Mouse (Mus musculus): ENCODE data around the gene Rbm14. TPM values are rescaled to one million over a fixed set of nuclear protein-coding genes. Genes with fewer than 3 reads are reported as not detected.
A peak's percentile ranks its signal among the peaks of the same experiment; 100 is the strongest.

Gene Rbm14
- polyA plus RNA-seq, 2 experiments: 69.8 to 69.9 TPM

- peaks cover 15% of the 10 kb centered on the region for H3K27me3 ChIP-seq (ENCODE audit: control insufficient read depth, insufficient read depth, low read length)
- ATAC-seq (ENCODE audit: low FRiP score, low read depth) (no peak), DNase-seq (ENCODE audit: low spot score) (no peak)
- H3K27ac ChIP-seq (replicated peaks; ENCODE audit: low read depth, low read length): no peak overlapping the region
- no peak overlapping the region for H3K4me3 ChIP-seq (replicated peaks; ENCODE audit: low read length)
- WGBS: 72% methylated on average over 2 of the region's 2 CpGs
- H3K4me2 ChIP-seq (replicated peaks; ENCODE audit: low read depth, low read length, severe bottlenecking): no peak overlapping the region
- no peaks in the 10 kb centered on the region for H3K9me3 ChIP-seq (ENCODE audit: control insufficient read depth, low read length)
- no peak overlapping the region for H3K9ac ChIP-seq (ENCODE audit: low read depth, low read length, severe bottlenecking)
- peaks cover 10% of the 10 kb centered on the region for H3K4me1 ChIP-seq (ENCODE audit: control insufficient read depth, insufficient read depth, low read length)
- no peak for TF ChIP-seq POLR2A (IDR thresholded peaks at IDR 0.05; ENCODE audit: borderline replicate concordance, extremely low read depth, insufficient read depth, insufficient read length)
- peaks cover 19% of the 10 kb centered on the region for H3K36me3 ChIP-seq (ENCODE audit: control insufficient read depth, insufficient read depth, low read length)
These were observed 24.7 kb upstream of the Rbm14 start for GRCm38 (mm10) chr19:4836096-4836495.

- WGBS: 78% methylated on average over 8 of the region's 8 CpGs
- H3K27ac ChIP-seq (replicated peaks; ENCODE audit: low read depth, low read length): no peak overlapping the region
- H3K36me3 ChIP-seq (ENCODE audit: control insufficient read depth, insufficient read depth, low read length): peaks cover 25% of the 10 kb centered on the region
- no peak for ATAC-seq (ENCODE audit: low FRiP score, low read depth)
- no peak overlapping the region for H3K9ac ChIP-seq (ENCODE audit: low read depth, low read length, severe bottlenecking)
- TF ChIP-seq POLR2A (IDR thresholded peaks at IDR 0.05; ENCODE audit: borderline replicate concordance, extremely low read depth, insufficient read depth, insufficient read length): no peak
- no peaks in the 10 kb centered on the region for H3K9me3 ChIP-seq (ENCODE audit: control insufficient read depth, low read length)
- no peaks in the 10 kb centered on the region for H3K27me3 ChIP-seq (ENCODE audit: control insufficient read depth, insufficient read depth, low read length)
- H3K4me2 ChIP-seq (replicated peaks; ENCODE audit: low read depth, low read length, severe bottlenecking): no peak overlapping the region
- DNase-seq (ENCODE audit: low spot score): no peak
- H3K4me1 ChIP-seq (ENCODE audit: control insufficient read depth, insufficient read depth, low read length): peaks cover 6% of the 10 kb centered on the region
- H3K4me3 ChIP-seq (replicated peaks; ENCODE audit: low read length): no peak overlapping the region
These were observed 22.5 kb upstream of the Rbm14 start for GRCm38 (mm10) chr19:4833977-4834376.

DNA sequence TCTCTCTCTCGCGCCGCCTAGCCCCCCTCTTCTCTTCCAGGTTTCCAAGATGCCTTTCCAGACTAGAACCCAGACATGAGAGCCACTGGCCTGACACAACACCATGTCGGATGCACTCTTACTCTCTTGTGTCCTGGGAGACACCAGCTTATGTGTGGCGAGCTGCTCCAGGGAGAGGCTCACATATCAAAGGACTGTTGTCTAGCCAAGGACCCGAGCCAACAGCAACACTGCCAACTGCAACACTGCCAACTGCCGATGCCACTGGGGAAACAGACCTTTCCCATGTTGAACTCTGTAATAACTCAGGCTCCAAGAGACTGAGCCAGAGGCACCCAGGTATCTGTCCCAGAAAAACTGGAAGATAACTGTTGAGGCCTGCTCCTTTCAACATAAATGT, 17.7 kb upstream of the Rbm14 start:
- H3K9ac ChIP-seq (ENCODE audit: low read depth, low read length, severe bottlenecking): no peak overlapping the region
- 68% methylated on average over 7 of the region's 7 CpGs for WGBS
- no peak overlapping the region for H3K27ac ChIP-seq (replicated peaks; ENCODE audit: low read depth, low read length)
- no peak for TF ChIP-seq POLR2A (IDR thresholded peaks at IDR 0.05; ENCODE audit: borderline replicate concordance, extremely low read depth, insufficient read depth, insufficient read length)
- peaks cover 42% of the 10 kb centered on the region for H3K36me3 ChIP-seq (ENCODE audit: control insufficient read depth, insufficient read depth, low read length)
- no peak overlapping the region for H3K4me3 ChIP-seq (replicated peaks; ENCODE audit: low read length)
- no peaks in the 10 kb centered on the region for H3K9me3 ChIP-seq (ENCODE audit: control insufficient read depth, low read length)
- ATAC-seq (ENCODE audit: low FRiP score, low read depth) (no peak), DNase-seq (ENCODE audit: low spot score) (no peak)
- H3K27me3 ChIP-seq (ENCODE audit: control insufficient read depth, insufficient read depth, low read length): no peaks in the 10 kb centered on the region
- no peak overlapping the region for H3K4me2 ChIP-seq (replicated peaks; ENCODE audit: low read depth, low read length, severe bottlenecking)
- no peaks in the 10 kb centered on the region for H3K4me1 ChIP-seq (ENCODE audit: control insufficient read depth, insufficient read depth, low read length)

DNA sequence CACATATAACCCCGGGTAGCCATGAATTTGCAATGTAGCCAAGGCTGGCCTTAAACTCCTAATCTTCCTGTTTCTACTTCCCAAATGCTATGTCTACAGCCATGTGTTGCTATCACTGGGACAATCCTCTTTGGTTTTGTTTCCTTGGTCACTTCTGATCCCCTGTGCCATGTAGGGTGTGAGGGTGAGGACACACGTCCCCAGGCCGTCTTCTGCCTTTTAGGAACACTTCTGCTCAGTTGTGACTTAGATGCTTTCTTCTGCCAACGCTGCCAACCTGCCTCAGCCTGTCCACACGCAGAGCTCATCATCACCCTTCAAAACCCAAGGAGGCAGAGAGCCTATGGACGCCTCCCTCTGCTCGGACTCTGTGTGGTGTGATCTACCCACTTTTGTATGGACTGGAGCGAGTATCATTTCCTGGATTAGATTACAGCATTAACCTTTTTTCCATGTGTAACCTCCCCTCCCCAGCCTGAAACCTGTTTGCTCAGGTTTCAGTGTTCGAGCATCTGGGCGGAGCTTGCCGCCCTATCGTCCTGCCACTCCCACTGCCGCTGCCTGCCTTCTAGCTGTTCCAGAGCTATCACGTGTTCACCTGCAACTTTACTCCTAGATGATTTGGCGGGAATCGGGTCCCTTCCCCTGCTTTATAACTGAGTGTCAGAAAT, 17.1 kb upstream of the Rbm14 start:
- WGBS: 50% methylated on average over 16 of the region's 16 CpGs
- H3K9me3 ChIP-seq (ENCODE audit: control insufficient read depth, low read length): no peaks in the 10 kb centered on the region
- no peak for DNase-seq (ENCODE audit: low spot score)
- H3K4me3 ChIP-seq (replicated peaks; ENCODE audit: low read length): no peak overlapping the region
- H3K4me1 ChIP-seq (ENCODE audit: control insufficient read depth, insufficient read depth, low read length): no peaks in the 10 kb centered on the region
- H3K27ac ChIP-seq (replicated peaks; ENCODE audit: low read depth, low read length): no peak overlapping the region
- peaks cover 36% of the 10 kb centered on the region for H3K36me3 ChIP-seq (ENCODE audit: control insufficient read depth, insufficient read depth, low read length)
- ATAC-seq (ENCODE audit: low FRiP score, low read depth): no peak
- no peak overlapping the region for H3K4me2 ChIP-seq (replicated peaks; ENCODE audit: low read depth, low read length, severe bottlenecking)
- H3K9ac ChIP-seq (ENCODE audit: low read depth, low read length, severe bottlenecking): no peak overlapping the region
- no peaks in the 10 kb centered on the region for H3K27me3 ChIP-seq (ENCODE audit: control insufficient read depth, insufficient read depth, low read length)
- no peak for TF ChIP-seq POLR2A (IDR thresholded peaks at IDR 0.05; ENCODE audit: borderline replicate concordance, extremely low read depth, insufficient read depth, insufficient read length)

- Histone ChIP-seq H3K4me2 (replicated peaks; ENCODE audit: low read depth, low read length, severe bottlenecking) (no peak overlapping the region), H3K9ac (ENCODE audit: low read depth, low read length, severe bottlenecking) (no peak overlapping the region), H3K9me3 (ENCODE audit: control insufficient read depth, low read length) (no peaks in the 10 kb centered on the region), H3K27me3 (ENCODE audit: control insufficient read depth, insufficient read depth, low read length) (no peaks in the 10 kb centered on the region), H3K4me1 (ENCODE audit: control insufficient read depth, insufficient read depth, low read length) (no peaks in the 10 kb centered on the region), H3K4me3 (replicated peaks; ENCODE audit: low read length) (no peak overlapping the region), H3K36me3 (ENCODE audit: control insufficient read depth, insufficient read depth, low read length) (peaks cover 14% of the 10 kb centered on the region), H3K27ac (replicated peaks; ENCODE audit: low read depth, low read length) (no peak overlapping the region)
- no peak for TF ChIP-seq POLR2A (IDR thresholded peaks at IDR 0.05; ENCODE audit: borderline replicate concordance, extremely low read depth, insufficient read depth, insufficient read length)
- DNase-seq (ENCODE audit: low spot score) (peak; percentile 59), ATAC-seq (ENCODE audit: low FRiP score, low read depth) (no peak)
- 75% methylated on average over 5 of the region's 5 CpGs for WGBS
These were observed 9.4 kb upstream of the Rbm14 start for GRCm38 (mm10) chr19:4820678-4821303.
